Mouse (Mus musculus) midbrain, embryonic 11.5 days (tissue): ENCODE results near the gene Mgat5. TPM values are rescaled to one million over a fixed set of nuclear protein-coding genes. Genes with fewer than 3 reads are reported as not detected.
A peak's percentile ranks its signal among the peaks of the same experiment; 100 is the strongest.

ENCODE experiments used
- ATAC-seq: fragments of 200-750 bp; cut with Nextera tagmentation; 2 replicates; pipeline ENCODE4 v1.8.0; 2017; ENCODE audit warnings: moderate TSS enrichment, moderate library complexity; ENCODE audit not compliant: low FRiP score
- DNase-seq: peaks from one replicate; pipeline ENCODE4 v3.0.0; 2015; ENCODE audit warnings: low spot score; ENCODE audit errors: missing footprints
- H3K27ac ChIP-seq: fragments of 300-500 bp; sonication (generic); 2 replicates; pipeline ENCODE4 v1.5.1; 2014; ENCODE audit warnings: low read depth, low read length
- H3K27me3 ChIP-seq: fragments of 300-500 bp; sonication (generic); 2 replicates; pipeline ENCODE4 v1.6.1; 2014; ENCODE audit warnings: mild to moderate bottlenecking, low read length, moderate library complexity, mixed read lengths; ENCODE audit not compliant: control insufficient read depth, insufficient read depth
- H3K36me3 ChIP-seq: fragments of 300-500 bp; sonication (generic); 2 replicates; pipeline ENCODE4 v1.6.1; 2014; ENCODE audit warnings: mild to moderate bottlenecking, low read length, moderate library complexity, mixed read lengths; ENCODE audit not compliant: control insufficient read depth, insufficient read depth
- H3K4me1 ChIP-seq: fragments of 300-500 bp; sonication (generic); 2 replicates; pipeline ENCODE4 v1.6.1; 2014; ENCODE audit warnings: low read length; ENCODE audit not compliant: control insufficient read depth, insufficient read depth
- H3K4me2 ChIP-seq: fragments of 300-500 bp; sonication (generic); 2 replicates; pipeline ENCODE4 v1.6.1; 2014; ENCODE audit warnings: mild to moderate bottlenecking, moderate library complexity
- H3K4me3 ChIP-seq: fragments of 300-500 bp; sonication (generic); 2 replicates; pipeline ENCODE4 v1.5.1; 2014; ENCODE audit warnings: low read depth, low read length
- H3K9ac ChIP-seq: fragments of 300-500 bp; sonication (generic); 2 replicates; pipeline ENCODE4 v1.6.1; 2014; ENCODE audit warnings: low read length
- H3K9me3 ChIP-seq: fragments of 300-500 bp; sonication (generic); 2 replicates; pipeline ENCODE4 v1.6.1; 2016; ENCODE audit warnings: low read length; ENCODE audit not compliant: control insufficient read depth
- WGBS: fragments of 180-500 bp; shearing (Covaris S2); extraction: QIAGEN DNeasy Blood & Tissue Kit; methylation state at CpG from one replicate; pipeline ENCODE4 v1.1.7; 2014; 5-methylcytosine and 5-hydroxymethylcytosine counted together
- polyA plus RNA-seq: library from polyadenylated mRNA; unstranded; fragments of >200 nt; fragmentation: Nextera tagmentation; extraction: Ambion mirVana; gene quantifications from 2 replicates; pipeline ENCODE4 v1.2.1, GENCODE M21; 2014

Gene Mgat5
- polyA plus RNA-seq, 1 experiment from 2014 or later = 6.9 TPM

DNA sequence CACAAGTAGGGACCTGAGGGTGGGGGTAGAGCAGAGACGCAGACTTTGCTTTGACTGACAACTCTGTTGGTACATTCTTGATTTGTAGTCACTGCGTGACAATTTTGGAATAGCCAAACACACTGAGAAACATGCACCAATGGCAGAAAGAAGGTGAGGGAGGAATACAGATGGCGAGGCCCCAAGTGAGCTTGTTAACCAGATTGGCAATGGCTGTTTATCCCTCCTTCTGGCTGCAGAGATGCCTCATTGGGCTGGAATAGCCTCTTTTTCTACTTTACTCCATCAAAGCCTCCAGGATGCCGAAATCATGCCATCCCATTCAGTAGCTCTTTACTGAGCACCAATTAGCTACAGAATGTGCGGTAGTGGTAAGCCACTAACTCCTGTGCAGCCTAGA is 270.9 kb downstream of the Mgat5 start:
- H3K36me3 ChIP-seq = no peaks in the 10 kb centered on the region; the same call in 1 of the 2 replicates
- no peaks in the 10 kb centered on the region for H3K27me3 ChIP-seq
- H3K4me2 ChIP-seq = no peak overlapping the region
- no peak overlapping the region for H3K9ac ChIP-seq
- no peak overlapping the region for H3K4me3 ChIP-seq
- no peaks in the 10 kb centered on the region for H3K9me3 ChIP-seq
- H3K4me1 ChIP-seq = no peaks in the 10 kb centered on the region
- DNase-seq = no peak
- H3K27ac ChIP-seq = no peak overlapping the region
- WGBS = 97% methylated on average over 5 of the region's 5 CpGs
- ATAC-seq = no peak

DNA sequence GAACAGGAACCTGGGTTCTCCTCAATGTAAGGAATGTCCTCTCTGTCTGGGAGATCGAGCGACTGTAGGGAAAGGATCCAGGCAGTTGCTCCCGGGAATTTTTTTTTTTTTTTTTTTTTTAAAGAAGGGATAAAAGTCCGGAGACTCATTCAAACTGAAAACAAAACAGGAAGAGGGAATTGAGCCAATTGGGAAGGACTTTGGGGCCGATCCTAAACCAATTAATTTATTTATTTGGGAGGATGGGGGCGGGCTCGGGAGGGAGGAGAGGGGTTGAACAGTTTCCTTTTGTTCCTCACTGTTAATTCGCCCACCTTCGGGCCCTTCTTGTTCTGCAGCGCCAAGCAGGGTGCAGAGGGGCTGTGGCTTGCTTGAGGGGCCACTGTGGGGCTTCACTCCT is 278.1 kb downstream of the Mgat5 start:
- WGBS = 76% methylated on average over 10 of the region's 10 CpGs
- Histone ChIP-seq H3K4me2 (no peak overlapping the region), H3K9me3 (no peaks in the 10 kb centered on the region), H3K27me3 (no peaks in the 10 kb centered on the region), H3K9ac (no peak overlapping the region), H3K36me3 (no peaks in the 10 kb centered on the region), H3K27ac (no peak overlapping the region), H3K4me3 (no peak overlapping the region), H3K4me1 (no peaks in the 10 kb centered on the region)
- DNase-seq (no peak), ATAC-seq (no peak)

DNA sequence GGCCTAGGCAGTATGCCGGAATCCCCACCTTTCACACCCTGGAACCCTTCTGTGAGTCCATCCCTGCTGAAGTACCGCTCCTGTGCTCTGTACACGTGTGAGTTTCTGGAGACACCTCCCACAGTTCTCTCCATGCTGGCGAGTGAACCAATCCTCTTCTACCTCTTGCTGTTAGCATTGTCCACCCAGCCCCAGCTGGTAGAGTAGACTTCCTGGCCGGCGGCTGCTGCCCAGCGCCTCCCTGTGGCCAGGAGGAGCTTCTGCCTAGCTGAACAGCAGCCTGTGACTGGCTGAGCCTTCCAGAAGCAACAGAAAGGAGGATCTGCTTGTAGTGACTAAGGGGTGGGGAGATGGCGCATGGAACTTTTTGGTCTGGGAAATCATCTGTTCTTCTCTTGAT is 279.4 kb downstream of the Mgat5 start:
- Histone ChIP-seq H3K9ac (no peak overlapping the region), H3K4me3 (no peak overlapping the region), H3K36me3 (no peaks in the 10 kb centered on the region), H3K27ac (no peak overlapping the region), H3K9me3 (no peaks in the 10 kb centered on the region), H3K4me2 (no peak overlapping the region), H3K4me1 (no peaks in the 10 kb centered on the region), H3K27me3 (no peaks in the 10 kb centered on the region)
- 96% methylated on average over 8 of the region's 8 CpGs for WGBS
- DNase-seq (no peak), ATAC-seq (no peak)

DNA sequence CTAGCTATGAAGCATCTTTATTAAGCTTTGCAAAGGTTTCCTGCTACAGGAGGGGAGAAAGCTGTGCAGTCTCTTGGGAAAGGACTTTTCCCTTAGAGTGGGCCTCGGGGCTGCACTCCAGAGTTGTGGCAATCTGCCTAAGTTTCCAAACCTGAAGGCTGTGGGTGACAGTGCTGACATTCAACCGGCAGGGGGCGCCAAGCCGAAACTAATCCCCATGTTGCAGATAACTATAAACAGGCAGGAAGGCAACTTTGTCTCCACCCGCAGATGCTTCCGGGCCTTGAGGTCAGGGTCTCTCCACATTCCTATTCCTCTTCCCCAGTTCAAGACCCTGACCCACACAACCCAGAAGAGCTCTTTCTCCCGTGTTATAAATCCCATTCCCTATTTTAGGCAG is 280.0 kb downstream of the Mgat5 start:
- ATAC-seq (no peak), DNase-seq (peak; percentile 93)
- no peaks in the 10 kb centered on the region for H3K27me3 ChIP-seq
- no peaks in the 10 kb centered on the region for H3K36me3 ChIP-seq
- no peaks in the 10 kb centered on the region for H3K4me1 ChIP-seq
- no peak overlapping the region for H3K4me2 ChIP-seq
- no peak overlapping the region for H3K27ac ChIP-seq
- WGBS = 42% methylated on average over 7 of the region's 7 CpGs
- no peaks in the 10 kb centered on the region for H3K9me3 ChIP-seq
- no peak overlapping the region for H3K4me3 ChIP-seq
- no peak overlapping the region for H3K9ac ChIP-seq

DNA sequence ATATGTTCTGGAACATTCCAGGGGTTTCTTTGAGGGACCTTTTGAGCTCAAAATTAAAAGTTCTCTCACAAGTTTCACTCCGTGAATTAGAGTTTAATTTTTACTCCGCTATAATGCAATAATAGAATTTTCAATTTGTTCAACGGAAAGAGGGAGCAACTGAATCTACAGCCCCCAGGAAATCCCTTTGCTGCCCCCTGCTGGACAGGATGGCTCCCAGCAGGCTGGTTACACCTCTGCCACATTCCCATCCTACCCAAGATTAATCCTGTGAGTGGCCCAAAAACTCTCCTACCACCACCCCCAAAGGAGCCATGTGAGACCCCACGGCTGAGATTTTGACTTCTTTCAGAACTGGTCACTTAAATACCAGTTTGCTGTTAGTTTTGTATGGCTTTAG is 282.3 kb downstream of the Mgat5 start:
- Histone ChIP-seq H3K36me3 (no peaks in the 10 kb centered on the region), H3K4me2 (no peak overlapping the region), H3K27me3 (no peaks in the 10 kb centered on the region), H3K9me3 (no peaks in the 10 kb centered on the region), H3K4me3 (no peak overlapping the region), H3K4me1 (no peaks in the 10 kb centered on the region), H3K27ac (no peak overlapping the region), H3K9ac (no peak overlapping the region)
- no peak for ATAC-seq
- 78% methylated on average over 4 of the region's 4 CpGs for WGBS
- DNase-seq = no peak

DNA sequence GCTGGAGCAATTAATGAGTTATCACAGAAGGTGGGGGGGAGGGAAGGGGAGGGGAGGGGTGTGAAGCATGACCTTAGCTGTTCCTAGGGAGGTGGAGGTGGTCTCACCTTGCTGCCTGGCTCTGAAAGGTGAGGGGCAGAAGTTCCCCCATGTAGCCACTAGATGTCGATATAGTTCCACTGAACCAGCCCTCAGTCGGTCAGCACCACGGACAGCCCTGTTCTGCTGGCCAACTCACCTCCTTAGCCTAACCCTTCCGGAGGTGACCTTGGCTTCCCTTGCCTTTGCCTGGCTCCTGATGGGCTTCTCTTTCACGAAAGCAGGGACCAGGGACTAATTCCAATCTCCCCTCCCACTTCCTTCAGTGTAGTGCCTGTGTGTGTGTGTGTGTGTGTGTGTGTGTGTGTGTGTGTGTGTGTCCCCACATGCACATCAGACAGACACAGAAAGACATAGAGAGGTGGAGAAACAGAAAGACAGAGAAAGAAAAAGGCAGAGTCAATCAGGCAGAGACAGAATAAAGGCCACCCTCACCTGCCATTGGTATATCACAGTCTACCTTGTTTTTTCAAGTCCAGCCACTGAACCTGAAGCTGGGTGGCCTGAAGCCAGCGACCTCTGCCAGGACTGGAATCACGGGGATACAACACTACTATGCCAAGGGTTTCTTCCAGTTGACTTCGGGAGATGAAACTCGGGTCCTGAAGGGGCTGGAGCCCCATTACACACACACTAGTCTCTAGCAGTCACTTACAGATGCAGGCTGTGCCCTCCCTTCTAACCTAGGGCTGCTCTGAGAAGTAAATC is 292.1 kb downstream of the Mgat5 start:
- 36% methylated on average over 9 of the region's 9 CpGs for whole genome bisulfite sequencing
- H3K9me3 ChIP-seq = no peaks in the 10 kb centered on the region

DNA sequence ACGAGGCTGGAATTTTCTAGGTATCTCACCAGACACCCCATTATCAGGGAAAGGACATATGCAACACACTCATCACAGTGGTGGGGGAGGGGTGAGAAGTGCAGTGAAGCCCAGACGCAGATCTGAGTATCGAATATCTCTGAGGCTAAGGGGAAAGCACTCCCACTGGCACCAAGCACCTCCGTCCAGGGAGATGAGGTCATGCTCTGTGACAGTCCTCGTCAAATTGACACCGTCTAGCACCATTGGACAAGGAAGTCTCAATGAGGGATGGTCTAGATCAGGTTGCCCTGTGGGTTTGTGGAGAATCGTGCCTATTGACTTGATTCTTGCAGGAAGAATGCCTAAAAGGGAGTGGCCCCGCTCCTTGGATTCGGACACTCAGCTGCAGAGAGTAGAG is 293.9 kb downstream of the Mgat5 start:
- DNase-seq (peak; percentile 80), ATAC-seq (no peak)
- H3K4me3 ChIP-seq = no peak overlapping the region
- no peak overlapping the region for H3K4me2 ChIP-seq
- H3K27ac ChIP-seq = no peak overlapping the region
- 73% methylated on average over 9 of the region's 9 CpGs for WGBS
- no peak overlapping the region for H3K9ac ChIP-seq
- no peaks in the 10 kb centered on the region for H3K27me3 ChIP-seq
- no peaks in the 10 kb centered on the region for H3K4me1 ChIP-seq
- no peaks in the 10 kb centered on the region for H3K9me3 ChIP-seq
- no peaks in the 10 kb centered on the region for H3K36me3 ChIP-seq

More for the DNA sequence above, 292.1 kb downstream of the Mgat5 start:
- Histone ChIP-seq H3K9ac (no peak overlapping the region), H3K4me1 (no peaks in the 10 kb centered on the region), H3K4me2 (no peak overlapping the region), H3K27ac (no peak overlapping the region), H3K4me3 (no peak overlapping the region), H3K36me3 (no peaks in the 10 kb centered on the region), H3K27me3 (no peaks in the 10 kb centered on the region)
- ATAC-seq (peak; percentile 75), DNase-seq (peak; percentile 91)

DNA sequence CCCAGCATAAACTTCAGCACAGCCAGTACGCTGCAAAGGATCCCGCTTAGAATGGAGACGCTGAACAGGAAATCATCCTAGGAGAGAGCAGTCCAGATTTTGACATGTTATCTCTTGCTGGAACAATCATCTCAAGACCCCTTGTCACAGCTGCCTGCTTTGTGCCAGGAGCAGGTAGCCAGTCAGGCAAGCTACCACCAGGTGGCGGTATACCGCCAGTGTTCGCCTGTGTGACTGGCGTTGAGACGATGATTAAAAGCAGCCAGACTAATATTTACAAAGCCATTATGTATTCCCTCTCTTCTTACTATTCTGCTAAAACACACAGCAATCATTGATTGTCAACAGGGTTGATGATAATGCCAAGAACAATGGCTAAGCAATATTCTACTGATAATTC is 295.4 kb downstream of the Mgat5 start:
- 6% methylated on average over 8 of the region's 8 CpGs for WGBS
- ATAC-seq (peak; percentile 65; the same call in 1 of the 2 replicates), DNase-seq (peak; percentile 98)
- Histone ChIP-seq H3K9me3 (no peaks in the 10 kb centered on the region), H3K9ac (0 out of 2 replicates have a peak overlapping the region, but pooled peaks have one; percentile 5), H3K27me3 (no peaks in the 10 kb centered on the region), H3K4me3 (no peak overlapping the region), H3K36me3 (no peaks in the 10 kb centered on the region), H3K4me1 (no peaks in the 10 kb centered on the region), H3K27ac (0 out of 2 replicates have a peak overlapping the region, but pooled peaks have one; percentile 51), H3K4me2 (no peak overlapping the region)

DNA sequence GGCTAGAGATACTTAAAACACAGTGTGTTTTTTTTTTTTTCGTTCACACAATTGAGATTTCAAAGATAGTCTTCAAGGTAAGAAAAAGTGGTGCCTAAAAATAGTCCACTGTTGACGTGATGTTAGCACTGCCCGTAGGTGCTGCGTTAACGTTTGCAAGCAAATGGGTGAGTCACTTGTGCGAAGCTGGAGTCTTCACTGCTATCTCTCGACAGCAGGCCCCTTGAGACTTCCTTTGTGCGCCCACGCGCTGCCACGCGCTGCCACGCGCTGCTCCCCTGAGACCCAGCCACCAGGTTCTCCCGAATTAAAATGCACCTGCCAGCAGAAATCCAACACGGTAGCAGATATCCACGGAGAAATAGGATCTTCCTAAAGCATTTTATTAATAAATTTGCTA is 295.9 kb downstream of the Mgat5 start:
- H3K4me1 ChIP-seq = no peaks in the 10 kb centered on the region
- no peaks in the 10 kb centered on the region for H3K9me3 ChIP-seq
- WGBS = 79% methylated on average over 17 of the region's 17 CpGs
- peak; percentile 67 for DNase-seq
- H3K27me3 ChIP-seq = no peaks in the 10 kb centered on the region
- H3K36me3 ChIP-seq = no peaks in the 10 kb centered on the region
- H3K27ac ChIP-seq = peak overlapping the region; percentile 51; the same call in 1 of the 2 replicates
- no peak overlapping the region for H3K4me2 ChIP-seq
- H3K4me3 ChIP-seq = no peak overlapping the region
- ATAC-seq = peak; percentile 28; the same call in 1 of the 2 replicates
- no peak overlapping the region for H3K9ac ChIP-seq
